Mouse (Mus musculus) heart, postnatal 0 days (tissue): ENCODE data around the gene Duox1. TPM values are rescaled to one million over a fixed set of nuclear protein-coding genes. Genes with fewer than 3 reads are reported as not detected.
A peak's percentile ranks its signal among the peaks of the same experiment; 100 is the strongest.

Experiments
- ATAC-seq: fragments of 200-750 bp; cut with Nextera tagmentation; 2 replicates; pipeline ENCODE4 v1.8.0; 2017; ENCODE audit warnings: low read depth, moderate number of reproducible peaks, moderate library complexity; ENCODE audit not compliant: insufficient read depth
- DNase-seq: peaks from one replicate; pipeline ENCODE4 v3.0.0-alpha.2; 2016; ENCODE audit warnings: low spot score
- H3K27ac ChIP-seq: fragments of 300-500 bp; sonication (generic); 2 replicates; pipeline ENCODE4 v1.5.1; 2014; ENCODE audit warnings: low read depth, mild to moderate bottlenecking
- H3K27me3 ChIP-seq: fragments of 300-500 bp; sonication (generic); 2 replicates; pipeline ENCODE4 v1.6.1; 2014; ENCODE audit warnings: low read length, mixed read lengths; ENCODE audit not compliant: control insufficient read depth, insufficient read depth
- H3K36me3 ChIP-seq: fragments of 300-500 bp; sonication (generic); replicated peaks from 2 replicates; pipeline ENCODE4 v1.6.1; 2014; ENCODE audit warnings: low read length, mixed read lengths; ENCODE audit not compliant: control insufficient read depth, insufficient read depth
- H3K4me1 ChIP-seq: fragments of 300-500 bp; sonication (generic); 2 replicates; pipeline ENCODE4 v1.6.1; 2014; ENCODE audit warnings: antibody characterized with exemption; ENCODE audit not compliant: control insufficient read depth, insufficient read depth
- H3K4me2 ChIP-seq: fragments of 300-500 bp; sonication (generic); 2 replicates; pipeline ENCODE4 v1.6.1; 2014; ENCODE audit warnings: low read depth, mild to moderate bottlenecking, low read length, moderate library complexity
- H3K4me3 ChIP-seq: fragments of 300-500 bp; sonication (generic); 2 replicates; pipeline ENCODE4 v1.5.1; 2014; ENCODE audit warnings: low read depth, low read length
- H3K9ac ChIP-seq: fragments of 300-500 bp; sonication (generic); replicated peaks from 2 replicates; pipeline ENCODE4 v1.6.1; 2014; ENCODE audit warnings: low read depth, low read length, mixed read lengths
- H3K9me3 ChIP-seq: fragments of 300-500 bp; sonication (generic); replicated peaks from 2 replicates; pipeline ENCODE4 v1.6.1; 2016; ENCODE audit warnings: low read length; ENCODE audit not compliant: control insufficient read depth
- CTCF ChIP-seq: IDR thresholded peaks from 2 replicates; pipeline ENCODE4 v1.5.1; 2016; ENCODE audit warnings: antibody characterized with exemption, control low read depth, low read depth
- EP300 ChIP-seq: IDR thresholded peaks from 2 replicates; pipeline ENCODE4 v1.6.1; 2016; ENCODE audit warnings: antibody characterized with exemption, low read depth
- WGBS: fragments of 180-500 bp; shearing (Covaris S2); extraction: QIAGEN DNeasy Blood & Tissue Kit; methylation state at CpG from one replicate; pipeline ENCODE4 v1.1.7; 2014; 5-methylcytosine and 5-hydroxymethylcytosine counted together
- polyA plus RNA-seq: library from polyadenylated mRNA; unstranded; fragments of >200 nt; fragmentation: Nextera tagmentation; extraction: Ambion mirVana; gene quantifications from 2 replicates; pipeline ENCODE4 v1.2.1, GENCODE M21; 2015
- total RNA-seq: library from RNA; depleted of rRNA; stranded (reverse); fragments of >200 nt; gene quantifications from 2 replicates; pipeline ENCODE4 v1.2.3, GENCODE M21; 2014; ENCODE audit warnings: low replicate concordance

The Duox1 gene
- total and polyA plus RNA-seq, 2 experiments from 2014 or later = not detected

GRCm38 (mm10) chr2:122370101-122370750 is 54.8 kb downstream of the Duox1 start:
- no peaks in the 10 kb centered on the region for H3K36me3 ChIP-seq
- no peaks in the 10 kb centered on the region for H3K9me3 ChIP-seq
- 56% methylated on average over 10 of the region's 10 CpGs for WGBS
- H3K27ac ChIP-seq = no peak overlapping the region
- DNase-seq (no peak), ATAC-seq (no peak)
- H3K4me1 ChIP-seq = peaks cover 13% of the 10 kb centered on the region; the same call in 1 of the 2 replicates
- no peak overlapping the region for H3K4me3 ChIP-seq
- H3K27me3 ChIP-seq = no peaks in the 10 kb centered on the region
- no peak overlapping the region for H3K9ac ChIP-seq
- no peak overlapping the region; the same call in 1 of the 2 replicates for H3K4me2 ChIP-seq
- TF ChIP-seq EP300 (no peak), CTCF (no peak)

DNA sequence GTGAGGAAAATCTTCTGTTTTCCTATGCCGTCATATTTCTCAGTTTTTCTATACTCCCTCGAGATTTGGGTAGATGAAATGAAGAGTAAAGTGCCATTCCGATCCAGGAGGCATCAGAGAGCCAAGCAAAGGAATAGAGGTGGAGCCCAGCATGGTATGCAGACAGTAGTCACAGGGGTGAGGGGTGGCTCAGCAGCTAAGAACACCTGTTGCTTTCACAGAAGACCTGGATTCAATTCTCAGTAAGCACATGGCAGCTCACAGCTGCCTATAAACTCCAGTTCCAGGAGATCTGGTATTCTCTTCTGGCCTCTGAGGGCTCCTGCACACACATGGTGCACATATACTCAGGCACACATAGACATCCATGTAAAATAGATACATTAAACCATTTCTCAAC is 56.6 kb downstream of the Duox1 start:
- Histone ChIP-seq H3K27me3 (no peaks in the 10 kb centered on the region), H3K36me3 (no peaks in the 10 kb centered on the region), H3K4me1 (peaks cover 9% of the 10 kb centered on the region; the same call in 1 of the 2 replicates), H3K4me2 (no peak overlapping the region), H3K27ac (no peak overlapping the region), H3K9me3 (no peaks in the 10 kb centered on the region), H3K4me3 (no peak overlapping the region), H3K9ac (no peak overlapping the region)
- no peak for DNase-seq
- no peak for ATAC-seq
- TF ChIP-seq EP300 = no peak
- TF ChIP-seq CTCF = no peak
- 63% methylated on average over 3 of the region's 3 CpGs for WGBS

- WGBS = 82% methylated on average over 1 of the region's 1 CpGs
- Histone ChIP-seq H3K27me3 (no peaks in the 10 kb centered on the region), H3K27ac (no peak overlapping the region), H3K9me3 (no peaks in the 10 kb centered on the region), H3K4me1 (peaks cover 8% of the 10 kb centered on the region; the same call in 1 of the 2 replicates), H3K9ac (no peak overlapping the region), H3K36me3 (no peaks in the 10 kb centered on the region), H3K4me2 (no peak overlapping the region), H3K4me3 (no peak overlapping the region)
- DNase-seq = no peak
- no peak for TF ChIP-seq EP300
- no peak for TF ChIP-seq CTCF
- ATAC-seq = no peak
Observed at GRCm38 (mm10) chr2:122372541-122372940, 57.1 kb downstream of the Duox1 start.

GRCm38 (mm10) chr2:122374012-122374411 is 58.5 kb downstream of the Duox1 start:
- no peak overlapping the region for H3K9ac ChIP-seq
- H3K4me2 ChIP-seq = no peak overlapping the region
- WGBS = 84% methylated on average over 5 of the region's 5 CpGs
- no peak for TF ChIP-seq CTCF
- no peak for TF ChIP-seq EP300
- H3K9me3 ChIP-seq = no peaks in the 10 kb centered on the region
- H3K27me3 ChIP-seq = no peaks in the 10 kb centered on the region
- H3K36me3 ChIP-seq = no peaks in the 10 kb centered on the region
- no peak for DNase-seq
- H3K27ac ChIP-seq = no peak overlapping the region
- ATAC-seq = no peak
- no peak overlapping the region for H3K4me3 ChIP-seq
- peaks cover 8% of the 10 kb centered on the region; the same call in 1 of the 2 replicates for H3K4me1 ChIP-seq

GRCm38 (mm10) chr2:122374666-122375331 is 59.3 kb downstream of the Duox1 start:
- DNase-seq = no peak
- Histone ChIP-seq H3K4me1 (0 out of 2 replicates have a peak, but pooled peaks cover 2% of the 10 kb centered on the region), H3K36me3 (no peaks in the 10 kb centered on the region), H3K27ac (no peak overlapping the region), H3K4me2 (peak overlapping the region; percentile 58), H3K9ac (peak overlapping the region; percentile 37; the same call in 1 of the 2 replicates), H3K9me3 (no peaks in the 10 kb centered on the region), H3K4me3 (peak overlapping the region; percentile 74), H3K27me3 (no peaks in the 10 kb centered on the region)
- 24% methylated on average over 23 of the region's 23 CpGs for WGBS
- no peak for ATAC-seq
- no peak for TF ChIP-seq EP300
- TF ChIP-seq CTCF = no peak
